Mouse (Mus musculus) adrenal gland, adult 2 months (tissue): ENCODE measurements around the gene Zfp260. TPM values are rescaled to one million over a fixed set of nuclear protein-coding genes. Genes with fewer than 3 reads are reported as not detected.
A peak's percentile ranks its signal among the peaks of the same experiment; 100 is the strongest.
"Not testable (repeated sequence)": the region's sequence is repeated elsewhere in the genome, so short reads cannot be mapped to it uniquely, and the experiment has no call there.

ENCODE experiments used
- DNase-seq: peaks from one replicate; pipeline ENCODE4 v3.0.0; 2021
- long read RNA-seq: library from polyadenylated mRNA; stranded (forward); transcript quantifications from one replicate; pipeline ENCODE4 v2.0.0, GENCODE M21; 2021
- polyA plus RNA-seq: library from polyadenylated mRNA; depleted of rRNA; stranded (reverse); fragments of >200 nt; gene quantifications from 2 replicates; pipeline ENCODE4 v1.2.3, GENCODE M21; 2012; rRNA removed
- total RNA-seq, 2 experiments: library from RNA; stranded (reverse); gene quantifications; 2 replicates each; pipeline ENCODE4 v1.2.3; 2021

The Zfp260 gene
- total RNA-seq (10 to 100 TPM; 35.4 to 39.5 TPM), polyA plus RNA-seq (6.2 and 9.7 TPM in 2 replicates)
- long read RNA-seq, full-length matches to known transcripts, result 18 of 28 reads
- long read RNA-seq, partial matches to known transcripts, result 2 of 28 reads
- long read RNA-seq, other reads (novel, unspliced or antisense), result 8 of 28 reads

DNA sequence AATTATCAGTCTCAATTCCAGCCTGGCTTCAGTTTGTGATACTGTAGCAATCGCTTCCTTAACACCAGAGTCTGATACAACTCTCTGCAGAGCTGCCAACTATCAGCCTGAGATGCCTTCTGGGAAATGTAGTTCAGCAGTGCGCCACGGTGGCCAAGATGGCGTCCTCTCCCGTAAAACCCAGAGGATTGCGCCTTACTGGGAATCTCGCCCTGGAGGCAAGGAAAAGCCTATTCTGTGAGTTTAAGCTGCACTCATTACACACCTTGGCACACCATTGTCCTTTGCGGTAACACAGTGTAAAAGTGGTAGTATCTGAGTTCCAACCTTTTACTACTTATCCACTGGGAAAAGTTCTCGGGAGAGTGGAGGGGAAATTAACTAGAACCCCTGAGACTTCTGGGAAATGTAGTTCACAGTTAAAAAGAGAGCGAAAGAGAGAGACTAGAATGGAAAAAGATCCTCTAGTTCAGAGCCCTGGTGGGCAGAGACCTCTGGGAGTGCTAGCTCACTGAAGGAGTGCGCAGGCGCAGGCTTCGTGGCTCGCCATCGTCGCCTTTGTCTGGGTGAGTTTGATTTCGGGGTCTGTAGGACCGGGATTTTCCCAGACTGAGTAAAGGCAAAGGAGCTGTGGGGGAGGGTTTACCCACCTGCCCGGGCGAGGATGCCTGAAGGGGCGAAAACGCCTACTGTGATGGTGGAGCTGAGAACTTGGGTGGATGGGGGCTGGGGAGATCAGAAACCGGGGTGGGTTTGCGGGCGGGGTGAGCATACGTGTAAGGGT, at the start of gene Zfp260:
Gene Zfp260 (plus strand): TSS at position 132 of the 784 bp plus-strand sequence.
- peak; percentile 92 for DNase-seq

DNA sequence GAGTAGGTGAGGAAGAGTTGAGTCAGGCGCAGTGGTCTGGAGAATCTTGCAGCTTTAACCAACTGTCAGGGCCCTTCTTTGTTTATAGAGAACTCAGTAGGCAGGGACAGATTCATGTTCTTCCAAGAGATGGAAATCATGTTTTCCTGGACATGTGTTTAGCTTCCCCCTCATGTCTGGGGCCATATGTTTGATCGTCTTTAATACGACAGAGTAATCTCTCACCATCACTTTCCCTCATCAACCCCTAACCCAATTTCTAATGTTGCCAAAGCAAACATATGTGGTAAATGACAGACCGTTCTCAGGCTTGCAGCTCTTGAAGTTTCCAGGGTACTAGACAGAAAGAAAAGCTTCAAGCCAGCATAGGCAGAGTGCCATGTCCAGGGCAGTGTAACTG, 46.5 kb upstream of the Zfp260 start:
- DNase-seq, result no peak

DNA sequence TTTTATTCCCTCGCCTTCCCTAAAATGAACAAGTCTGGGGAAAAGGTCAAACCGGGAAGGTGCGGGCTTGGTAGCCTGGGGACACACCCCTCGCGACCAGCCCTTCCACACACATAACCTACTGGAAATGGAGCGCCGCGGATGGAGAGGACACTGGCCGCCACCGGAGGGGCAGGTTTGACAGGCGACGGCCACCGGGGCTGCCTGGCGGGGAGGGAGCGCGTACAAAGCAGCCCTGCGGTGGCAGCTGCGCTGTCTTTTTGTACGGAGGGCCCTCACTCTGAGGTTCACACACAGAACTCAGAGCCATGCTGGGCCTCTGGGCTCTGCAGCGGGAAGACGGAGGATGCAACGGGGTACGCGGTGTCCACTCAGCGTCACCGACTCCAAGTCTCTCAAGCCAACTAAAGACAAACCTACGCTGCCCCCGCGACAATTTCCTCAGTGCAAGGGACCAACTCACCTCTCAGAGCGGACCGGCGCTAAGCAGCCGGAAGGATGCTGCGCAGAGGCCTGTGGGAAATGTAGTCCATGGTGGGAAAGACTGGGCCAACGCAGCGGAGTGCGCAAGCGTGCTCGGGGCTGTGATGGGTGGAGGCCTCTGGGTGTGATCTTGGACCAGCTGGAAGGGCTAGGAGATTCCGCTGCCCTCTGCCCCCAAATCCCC, 43.6 kb upstream of the Zfp260 start, which contains the start of gene Zfp14:
Gene Zfp14 (minus strand): TSS at position 499 of the 667 bp plus-strand sequence.
- peak; percentile 93 for DNase-seq

DNA sequence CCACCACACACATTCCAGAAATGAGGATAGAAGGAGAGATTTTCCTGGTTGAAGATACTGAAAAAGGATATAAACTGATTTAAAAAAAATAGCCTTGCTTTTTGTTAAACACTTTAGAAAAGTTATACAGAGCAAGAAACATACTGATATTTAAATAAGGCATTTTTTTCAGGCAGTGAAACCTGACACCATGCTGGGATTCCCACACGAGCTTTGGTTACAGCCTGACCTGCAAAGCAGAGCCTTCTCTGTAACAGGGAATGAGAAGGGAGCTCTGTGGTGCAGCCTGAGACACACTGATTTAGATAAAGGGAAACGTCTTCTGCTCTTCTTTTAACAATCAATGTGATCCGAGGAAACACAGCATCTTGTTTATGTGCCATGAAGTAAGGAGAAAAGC, 41.0 kb upstream of the Zfp260 start:
- no peak for DNase-seq

DNA sequence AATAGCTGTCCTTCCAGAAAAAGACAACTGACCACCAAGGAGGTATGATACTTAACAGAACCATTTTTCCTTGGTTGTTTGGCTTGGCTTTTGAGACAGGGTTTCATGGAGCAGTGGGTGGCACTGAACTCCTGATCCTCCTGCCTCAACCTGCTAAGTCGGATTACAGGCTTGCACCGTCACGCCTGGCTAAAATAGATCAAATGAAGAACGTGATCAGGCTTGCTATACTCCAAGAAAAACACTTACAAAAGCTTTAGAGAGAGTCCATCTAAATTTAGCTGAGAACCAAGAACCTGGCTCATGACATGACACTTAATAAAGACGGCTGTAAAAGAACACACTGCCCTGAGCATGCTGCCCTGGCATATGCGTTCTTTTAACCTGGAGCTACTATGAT, 34.2 kb upstream of the Zfp260 start:
- DNase-seq, result no peak

DNA sequence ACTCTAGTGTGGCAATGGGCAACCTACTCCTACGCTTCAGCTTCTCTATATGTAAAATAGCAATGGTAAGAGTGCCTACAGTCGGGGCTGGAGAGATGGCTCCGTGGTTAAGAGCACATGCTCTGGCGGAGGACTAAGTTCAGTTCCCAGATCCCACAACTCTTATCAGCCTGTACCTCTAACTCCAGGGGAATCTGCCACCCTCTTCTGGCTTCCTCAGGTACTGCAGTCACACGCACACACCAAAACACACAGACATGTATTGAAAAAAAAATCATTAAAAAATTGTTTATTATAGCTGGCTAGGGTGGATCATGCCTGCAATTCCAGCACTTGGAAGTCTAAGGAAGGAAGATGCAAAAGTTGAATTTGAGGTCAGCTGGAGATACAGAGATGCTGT, 32.1 kb upstream of the Zfp260 start:
- no peak for DNase-seq

DNA sequence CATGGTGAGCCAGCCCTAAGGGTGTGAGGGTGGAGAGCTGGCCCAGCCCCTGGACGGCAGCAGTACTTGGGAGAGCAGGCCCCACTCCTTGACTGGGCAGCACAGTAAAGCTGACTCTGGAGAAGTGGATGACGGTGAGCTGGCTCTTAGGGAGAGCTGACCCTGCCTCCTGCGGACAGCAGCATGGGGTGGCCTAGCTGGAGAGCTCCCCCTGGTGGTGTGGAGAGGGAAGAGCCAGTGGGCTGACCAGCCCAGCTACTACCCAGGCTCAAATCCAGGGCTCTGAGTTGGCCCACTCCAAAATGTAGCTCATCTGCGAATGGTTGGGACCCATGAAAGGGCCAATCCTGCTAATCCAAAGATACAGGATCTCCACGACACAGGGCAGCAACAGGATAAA, 30.0 kb upstream of the Zfp260 start:
- DNase-seq, result no peak

DNA sequence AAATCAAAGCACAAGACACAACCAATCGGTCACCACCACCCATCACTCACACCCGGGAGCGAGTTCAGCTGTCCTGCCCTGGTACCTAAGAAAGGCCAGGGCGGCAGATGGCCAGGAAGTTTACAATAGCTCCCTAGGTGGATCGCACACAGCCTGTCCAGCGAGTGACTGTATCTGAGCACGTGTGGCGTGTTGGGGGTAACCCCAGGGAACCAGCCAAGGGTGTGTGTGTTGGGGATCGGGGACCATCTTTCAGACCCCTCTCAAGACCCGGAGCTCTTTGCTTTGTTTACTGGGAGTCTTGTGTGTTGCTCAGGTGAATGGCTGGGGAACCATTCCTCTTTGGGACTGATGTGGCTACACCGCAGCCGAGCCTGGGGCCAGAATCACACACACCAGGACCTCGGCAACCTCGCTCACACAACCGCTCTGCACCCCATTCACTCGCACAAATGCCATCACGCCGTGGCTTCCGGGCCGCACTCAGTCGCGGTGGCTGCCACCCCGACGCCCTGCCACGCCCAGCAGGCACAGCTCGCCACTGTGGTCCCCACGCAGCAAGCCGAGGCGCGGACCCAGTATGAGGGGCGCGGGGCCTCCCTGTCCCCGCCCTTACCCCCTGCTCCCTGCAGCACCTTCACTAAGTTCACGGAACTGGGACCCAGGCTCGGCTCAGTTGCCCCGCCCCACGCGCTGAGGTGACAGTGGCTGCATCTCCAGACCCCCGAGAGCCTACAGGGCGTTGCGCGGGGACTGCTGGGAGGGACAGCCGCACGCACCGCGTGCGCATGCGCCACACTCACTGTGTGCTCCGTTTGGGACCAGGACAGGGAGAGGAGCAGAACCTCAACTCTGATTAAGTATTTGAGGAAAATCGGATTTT, 22.2 kb upstream of the Zfp260 start, which contains the start of gene Zfp82:
Gene Zfp82 (minus strand): TSS at position 755 of the 883 bp plus-strand sequence.
- peak; percentile 91 for DNase-seq

DNA sequence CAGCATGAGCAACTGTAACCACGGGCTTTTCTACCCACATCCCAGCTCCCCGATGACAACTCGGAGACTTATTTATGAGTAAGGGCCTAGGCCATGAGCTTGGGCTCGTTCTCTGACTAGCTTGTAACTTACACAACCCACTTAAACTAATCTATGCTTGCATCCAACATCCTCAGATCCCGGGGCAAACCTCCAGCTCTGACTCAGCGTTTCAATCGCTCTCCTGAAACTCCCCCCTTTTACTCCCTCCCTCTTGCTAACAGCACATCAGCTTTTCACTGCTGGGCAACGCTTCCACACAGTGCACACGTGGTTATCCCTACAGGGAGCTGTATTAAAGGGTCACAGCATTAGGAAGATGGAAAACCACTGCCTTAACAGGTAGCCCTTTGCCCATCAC, 8.1 kb upstream of the Zfp260 start:
- DNase-seq, result no peak

DNA sequence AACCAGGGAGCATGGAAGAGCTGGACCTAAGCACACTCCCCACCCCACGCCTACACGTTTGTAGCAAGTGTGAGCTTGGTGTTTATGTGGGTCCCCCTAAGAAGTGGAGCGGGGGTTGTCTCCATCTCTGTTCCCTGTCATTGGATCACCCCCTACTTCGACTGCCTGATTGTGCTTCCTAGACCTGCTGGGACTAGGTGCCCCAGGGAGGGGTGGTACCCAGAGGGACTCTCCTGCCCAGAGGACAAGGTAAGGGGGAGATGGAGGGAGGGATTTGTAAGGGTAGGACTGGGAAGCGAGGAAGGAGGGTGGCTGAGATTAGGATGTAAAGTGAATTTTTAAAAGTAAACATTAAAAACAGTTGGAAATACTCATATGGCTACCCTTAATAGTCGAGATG, 5.2 kb upstream of the Zfp260 start:
- no peak for DNase-seq

DNA sequence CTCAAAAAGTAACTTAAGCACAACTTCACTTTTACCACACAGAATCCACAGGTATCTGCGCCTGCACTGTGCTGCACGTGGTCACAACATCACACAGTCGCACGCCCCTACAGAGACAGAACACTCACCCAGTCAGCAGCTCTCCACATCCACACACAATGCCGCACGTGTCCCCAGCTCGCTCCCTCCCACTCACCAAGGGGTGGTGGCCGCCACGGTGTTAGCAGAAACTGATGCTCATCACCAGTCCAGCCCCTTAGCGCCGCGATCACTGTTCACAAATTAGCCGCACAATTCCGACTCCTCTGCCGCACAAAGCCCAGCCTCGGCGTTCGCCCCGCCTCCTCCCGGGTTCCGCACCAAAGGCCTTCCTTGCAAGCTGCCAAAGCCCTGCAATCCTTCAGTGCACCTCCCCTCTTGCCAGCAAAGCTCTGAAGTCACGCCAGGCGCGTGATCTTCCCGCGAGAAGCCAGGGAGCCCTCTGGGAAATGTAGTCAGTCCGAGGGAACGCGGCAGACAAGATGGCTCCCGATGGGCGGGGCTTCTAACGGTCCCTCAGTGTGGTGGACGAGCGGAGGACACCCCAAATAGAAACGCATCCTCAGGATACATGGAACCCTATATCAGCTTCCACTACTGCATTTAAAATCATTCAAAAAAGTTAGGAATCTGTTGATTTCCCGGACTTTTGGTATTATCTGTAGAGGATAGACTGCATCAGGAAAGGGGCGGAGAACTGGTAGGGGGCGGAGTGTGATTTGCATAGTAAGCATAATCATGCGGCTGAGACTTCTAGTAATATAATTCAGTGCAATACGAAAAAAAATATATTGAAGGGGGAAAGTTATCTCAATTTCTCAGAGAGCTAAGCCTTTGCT, 4.2 kb upstream of the Zfp260 start, which contains the start of the genes Gm26920 and Zfp566:
Gene Gm26920 (minus strand): TSS at position 319 of the 878 bp plus-strand sequence.
Gene Zfp566 (minus strand): TSS at position 436 of the 878 bp plus-strand sequence.
- DNase-seq, result peak; percentile 98

DNA sequence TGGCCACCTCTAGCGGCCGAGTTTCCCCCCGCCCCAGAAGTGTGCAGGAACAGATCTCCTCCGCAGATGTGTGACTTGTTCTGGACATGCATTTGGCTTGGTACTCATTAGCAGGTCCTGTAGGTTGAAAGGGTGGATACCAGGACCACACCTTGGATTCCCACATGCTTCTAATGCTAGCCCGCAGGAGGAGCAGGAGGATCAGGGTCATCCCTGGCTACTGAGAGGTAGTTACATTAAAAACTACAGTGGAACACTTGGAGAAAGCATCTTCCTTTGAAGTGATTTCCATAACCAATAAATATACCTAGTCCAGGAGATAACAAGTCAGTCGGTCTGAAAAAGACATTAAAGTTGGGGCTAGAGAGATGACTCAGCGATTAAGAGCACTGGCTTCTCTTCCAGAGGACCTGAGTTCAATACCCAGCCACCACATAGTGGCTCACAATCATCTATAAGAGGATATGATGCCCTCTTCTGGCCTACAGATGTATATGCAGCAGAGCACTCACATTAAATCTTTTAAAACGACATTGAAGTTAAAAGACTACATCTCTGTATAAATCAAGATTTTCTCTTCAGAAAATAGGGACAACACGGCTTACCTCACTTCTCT, 3.5 kb upstream of the Zfp260 start:
- DNase-seq, result no peak

DNA sequence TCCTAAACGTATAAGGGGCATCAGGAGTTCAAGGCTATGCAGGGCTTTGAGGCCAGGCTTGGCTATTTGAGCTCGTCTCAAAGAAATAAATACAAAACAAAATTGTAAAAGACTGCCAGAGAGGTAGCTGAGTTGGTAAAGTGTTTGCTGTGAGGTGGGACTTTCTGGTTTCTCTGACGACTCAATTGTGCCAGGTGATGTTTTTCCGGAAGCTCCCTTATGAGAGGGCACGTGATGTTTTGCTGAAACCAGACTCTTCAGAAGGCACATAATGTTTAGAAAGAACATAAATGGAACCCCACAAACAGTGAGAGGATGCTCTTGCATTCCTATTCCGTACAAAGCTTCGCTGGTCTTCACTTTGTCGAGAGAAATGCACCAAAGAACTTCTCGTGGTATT, 1.9 kb upstream of the Zfp260 start:
- no peak for DNase-seq

DNA sequence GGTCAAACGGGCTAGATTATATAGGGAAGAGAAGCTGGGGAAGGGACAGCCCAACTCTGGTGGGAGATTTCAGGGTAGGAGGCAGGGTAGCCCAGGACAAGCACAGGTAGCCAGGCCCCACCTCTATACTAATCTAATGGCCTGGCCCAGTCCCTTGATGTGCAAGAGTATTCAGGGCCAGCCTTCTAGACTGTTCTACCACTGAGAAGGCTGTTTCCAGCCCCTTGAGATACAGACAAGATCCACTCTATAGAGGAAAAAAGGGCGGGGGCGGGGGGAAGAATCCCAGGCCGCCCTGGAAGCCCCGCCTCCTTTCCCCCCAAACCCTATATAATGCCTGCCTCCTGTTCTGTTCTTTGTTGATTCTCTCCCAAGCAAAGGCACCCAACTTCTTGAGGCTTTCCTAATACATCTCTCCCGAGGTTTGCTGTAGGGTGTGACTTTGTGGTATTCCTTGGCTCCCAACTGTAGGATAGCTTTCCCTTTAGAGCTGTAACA, 610 bp upstream of the Zfp260 start:
- DNase-seq, result no peak

DNA sequence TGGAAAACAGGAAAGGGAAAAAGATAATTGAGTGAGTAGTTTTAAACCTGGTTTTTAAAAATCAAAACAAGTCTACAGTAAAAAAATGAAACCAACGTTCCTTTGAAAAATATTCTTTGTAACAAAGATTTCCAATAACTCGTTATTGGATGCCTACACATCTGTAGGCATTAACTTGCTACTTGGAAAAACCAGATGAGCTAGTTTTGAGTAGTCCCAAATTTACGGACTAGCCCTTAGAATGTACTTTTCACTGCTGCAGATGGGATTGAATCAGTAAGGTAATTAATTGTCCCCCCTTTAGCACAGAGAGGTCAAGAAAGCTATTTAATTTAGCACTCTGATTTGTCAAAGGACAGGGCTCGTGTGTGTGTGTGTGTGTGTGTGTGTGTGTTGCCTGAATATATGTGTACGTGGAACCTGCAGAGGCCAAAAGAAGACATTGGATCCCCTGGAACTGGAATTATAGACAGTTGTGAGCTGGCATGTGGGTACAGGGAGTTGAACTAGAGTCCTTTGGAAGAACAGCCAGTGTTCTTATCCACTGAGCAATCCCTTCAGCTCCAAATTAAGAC, 1.1 kb downstream of the Zfp260 start:
- DNase-seq, result no peak

DNA sequence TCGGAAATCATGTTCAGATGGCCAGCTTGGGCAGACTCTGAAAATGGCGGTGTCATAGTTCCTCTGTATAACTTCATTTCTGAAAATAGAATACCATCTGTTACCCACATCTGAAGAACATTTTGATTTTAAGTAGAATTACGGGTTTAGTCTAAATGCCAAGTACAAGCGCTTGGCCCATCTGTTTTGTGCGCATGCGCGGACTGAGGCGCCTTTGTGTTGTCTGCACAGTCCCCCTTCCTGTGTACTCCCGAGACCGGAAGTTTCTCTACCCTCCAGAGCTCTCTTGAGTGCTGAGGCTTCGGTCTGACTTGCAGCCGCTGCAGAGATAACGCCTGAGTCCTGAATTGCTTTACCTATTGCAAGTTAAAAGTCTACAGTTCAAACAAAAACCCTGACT, 4.7 kb downstream of the Zfp260 start:
- DNase-seq, result no peak

DNA sequence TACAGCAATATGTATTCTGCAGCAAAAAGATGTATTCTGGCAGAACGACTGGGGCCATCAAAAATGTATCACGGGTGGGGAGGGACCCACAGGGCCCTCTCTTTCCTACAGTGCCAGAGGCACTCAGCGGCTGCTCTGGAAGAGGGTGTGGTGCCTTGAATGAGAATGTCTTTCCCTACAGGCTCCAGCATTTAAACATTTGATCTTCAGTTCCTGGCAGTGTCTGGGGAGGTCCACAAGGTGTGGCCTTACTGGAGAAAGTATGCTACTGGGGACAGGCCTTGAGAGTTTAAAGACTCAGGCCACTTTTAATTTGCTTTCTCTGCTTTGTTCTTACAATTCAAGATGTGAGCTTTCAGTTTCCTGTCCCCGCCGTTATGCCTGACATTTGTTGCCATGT, 21.5 kb downstream of the Zfp260 start:
- DNase-seq, result no peak

DNA sequence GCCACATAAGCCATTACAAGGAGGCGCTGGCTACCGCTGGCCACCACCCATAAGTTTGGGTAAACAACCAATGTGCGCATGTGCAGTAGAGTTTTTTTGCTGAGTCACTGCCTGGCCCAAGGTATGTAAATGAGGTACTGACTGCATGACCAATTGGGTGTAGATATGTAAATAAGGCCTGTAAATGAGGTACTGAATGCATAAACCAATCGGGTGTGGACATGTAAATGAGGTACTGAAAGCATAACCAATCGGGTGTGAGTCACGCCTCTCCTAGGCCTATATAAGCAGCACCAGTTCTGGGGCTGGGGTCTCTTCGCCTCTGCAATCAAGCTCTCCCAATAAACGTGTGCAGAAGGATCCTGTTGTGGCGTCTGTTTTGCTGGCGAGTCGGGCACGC, 23.4 kb downstream of the Zfp260 start:
- DNase-seq, result not testable (repeated sequence)

DNA sequence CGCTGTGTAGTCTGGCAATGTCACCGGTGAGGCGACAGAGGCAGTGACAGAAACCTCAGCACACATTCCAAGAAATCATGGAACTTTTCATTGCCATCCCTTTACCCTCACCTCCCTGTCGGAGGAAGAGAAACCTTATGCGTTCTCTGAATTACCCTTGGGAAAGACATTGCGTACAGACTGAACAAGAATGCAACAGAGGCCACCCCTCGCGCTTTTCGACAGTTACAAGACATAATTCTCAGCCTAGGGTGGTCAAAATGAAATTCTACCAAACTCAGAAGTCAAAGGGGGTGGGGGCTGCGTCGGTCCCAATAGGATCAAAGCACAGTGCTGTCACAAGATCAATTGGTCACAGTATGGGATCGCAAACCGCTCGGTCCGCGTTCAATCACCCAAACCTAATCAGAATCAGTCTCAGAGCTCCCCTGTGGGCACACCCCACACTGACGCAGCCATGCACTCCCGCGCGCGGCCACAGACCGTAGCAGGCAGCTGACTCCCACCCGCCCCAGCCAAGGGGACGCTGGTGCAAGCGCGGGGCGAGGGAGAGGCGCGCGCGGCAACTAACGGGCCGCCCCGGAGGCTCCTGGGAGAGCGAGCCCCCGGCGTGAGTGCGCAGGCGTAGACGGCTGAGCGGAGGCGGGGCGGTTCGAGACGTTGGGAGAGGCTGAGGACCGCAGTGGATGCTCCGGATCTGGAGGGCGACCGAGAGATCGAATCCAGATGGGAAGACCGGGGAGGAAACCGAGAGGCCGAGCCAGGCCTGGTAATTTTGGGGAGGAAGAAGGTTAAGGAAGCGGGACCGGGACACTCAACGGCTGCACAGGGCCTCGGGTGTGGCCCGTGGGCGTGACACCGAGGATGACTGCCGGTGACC, 27.0 kb downstream of the Zfp260 start, which contains the start of gene Zfp382:
Gene Zfp382 (plus strand): TSS at position 635 of the 880 bp plus-strand sequence.
- DNase-seq, result peak; percentile 95
